Mouse (Mus musculus): ENCODE data around the gene Cmtm7. TPM values are rescaled to one million over a fixed set of nuclear protein-coding genes. Genes with fewer than 3 reads are reported as not detected.

The Cmtm7 gene
- polyA plus RNA-seq, 1 experiment from 2014 or later, result 37.0 TPM

DNA sequence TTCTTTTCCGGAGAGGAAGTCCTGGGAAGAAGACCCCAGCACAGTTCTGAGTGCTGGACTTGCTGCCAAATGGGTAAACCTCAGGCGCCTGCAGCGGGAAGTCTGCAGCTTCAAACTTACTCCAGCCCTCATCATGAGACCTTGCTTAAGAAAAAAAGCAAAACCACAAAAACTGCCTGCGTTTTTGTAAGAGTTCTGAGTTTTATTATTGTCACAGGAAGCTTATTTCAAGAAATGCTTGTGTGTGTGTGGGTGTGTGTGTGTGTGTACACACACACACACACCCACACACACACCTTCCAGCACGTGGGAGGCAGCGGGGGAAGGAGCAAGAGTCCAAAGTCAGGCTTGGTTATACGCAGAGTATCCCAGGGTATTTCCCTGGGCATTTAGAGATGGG, 23.4 kb downstream of the Cmtm7 start:
- no peaks in the 10 kb centered on the region for H3K9me3 ChIP-seq
- H3K27ac ChIP-seq, result no peak overlapping the region
- H3K4me1 ChIP-seq, result peaks cover 1% of the 10 kb centered on the region
- no peak overlapping the region for H3K9ac ChIP-seq
- no peaks in the 10 kb centered on the region for H3K27me3 ChIP-seq (replicated peaks)
- no peak overlapping the region for H3K4me2 ChIP-seq (replicated peaks)
- WGBS, result 87% methylated on average over 7 of the region's 7 CpGs
- peaks cover 16% of the 10 kb centered on the region; the same call in 1 of the 2 replicates for H3K36me3 ChIP-seq
- ATAC-seq (ENCODE audit: low FRiP score, low read depth), result no peak
- H3K4me3 ChIP-seq, result no peak overlapping the region

GRCm38 (mm10) chr9:114752863-114753484, 28.7 kb downstream of the Cmtm7 start:
- Histone ChIP-seq H3K4me3 (peak overlapping the region; percentile 39), H3K36me3 (peaks cover 10% of the 10 kb centered on the region), H3K27me3 (replicated peaks) (no peaks in the 10 kb centered on the region), H3K4me1 (peaks cover 6% of the 10 kb centered on the region), H3K9me3 (no peaks in the 10 kb centered on the region), H3K4me2 (replicated peaks) (peak overlapping the region; percentile 79), H3K27ac (peak overlapping the region; percentile 59; the same call in 1 of the 2 replicates), H3K9ac (peak overlapping the region; percentile 54)
- 5% methylated on average over 36 of the region's 36 CpGs for WGBS
- ATAC-seq (ENCODE audit: low FRiP score, low read depth), result peak; percentile 92

DNA sequence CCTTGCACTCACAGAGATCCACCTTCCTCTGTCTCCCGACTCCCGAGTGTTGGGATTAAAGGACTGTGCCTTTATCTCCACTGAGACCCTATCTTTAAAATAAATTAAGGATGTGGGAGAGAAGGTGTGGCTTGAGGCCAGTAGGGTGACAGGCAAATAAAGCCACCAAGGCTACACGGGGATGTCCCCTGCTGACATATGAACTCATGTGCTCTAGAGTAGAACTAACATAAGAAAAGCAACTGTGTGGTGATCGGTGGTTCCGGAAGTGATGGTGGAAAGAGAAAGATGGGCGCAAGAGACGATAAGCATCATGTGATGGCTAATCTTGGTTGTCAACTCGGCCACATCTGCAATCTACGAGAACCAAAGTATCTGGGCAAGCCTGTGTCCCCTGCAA, 29.3 kb downstream of the Cmtm7 start:
- 75% methylated on average over 9 of the region's 9 CpGs for WGBS
- Histone ChIP-seq H3K27me3 (replicated peaks) (no peaks in the 10 kb centered on the region), H3K9ac (no peak overlapping the region), H3K36me3 (peaks cover 17% of the 10 kb centered on the region), H3K4me2 (replicated peaks) (peak overlapping the region; percentile 79), H3K4me1 (peaks cover 6% of the 10 kb centered on the region), H3K9me3 (no peaks in the 10 kb centered on the region), H3K27ac (no peak overlapping the region), H3K4me3 (no peak overlapping the region)
- ATAC-seq (ENCODE audit: low FRiP score, low read depth), result peak; percentile 19; the same call in 1 of the 2 replicates

DNA sequence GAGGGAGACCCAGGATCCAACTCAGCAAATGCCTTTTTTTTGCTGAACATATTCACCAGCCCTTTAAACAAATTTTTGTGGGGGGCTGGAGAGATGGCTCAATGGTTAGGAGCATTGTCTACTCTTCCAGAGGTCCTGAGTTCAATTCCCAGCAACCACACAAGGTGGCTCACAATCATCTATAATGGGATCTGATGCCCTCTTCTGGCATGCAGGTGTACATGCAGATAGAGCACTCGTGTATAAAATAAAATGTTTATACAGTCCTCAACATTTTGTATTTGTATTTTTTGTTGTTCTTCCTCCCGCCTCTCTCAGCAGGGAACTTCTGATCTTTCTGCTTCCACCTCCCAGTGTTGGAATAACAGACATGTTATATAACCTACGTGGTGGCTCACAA, 30.1 kb downstream of the Cmtm7 start:
- H3K27ac ChIP-seq, result no peak overlapping the region
- WGBS, result 82% methylated on average over 3 of the region's 3 CpGs
- H3K4me2 ChIP-seq (replicated peaks), result no peak overlapping the region
- no peak for ATAC-seq (ENCODE audit: low FRiP score, low read depth)
- H3K9me3 ChIP-seq, result no peaks in the 10 kb centered on the region
- peaks cover 6% of the 10 kb centered on the region for H3K4me1 ChIP-seq
- no peaks in the 10 kb centered on the region for H3K27me3 ChIP-seq (replicated peaks)
- no peak overlapping the region for H3K9ac ChIP-seq
- H3K36me3 ChIP-seq, result peaks cover 18% of the 10 kb centered on the region
- no peak overlapping the region for H3K4me3 ChIP-seq

DNA sequence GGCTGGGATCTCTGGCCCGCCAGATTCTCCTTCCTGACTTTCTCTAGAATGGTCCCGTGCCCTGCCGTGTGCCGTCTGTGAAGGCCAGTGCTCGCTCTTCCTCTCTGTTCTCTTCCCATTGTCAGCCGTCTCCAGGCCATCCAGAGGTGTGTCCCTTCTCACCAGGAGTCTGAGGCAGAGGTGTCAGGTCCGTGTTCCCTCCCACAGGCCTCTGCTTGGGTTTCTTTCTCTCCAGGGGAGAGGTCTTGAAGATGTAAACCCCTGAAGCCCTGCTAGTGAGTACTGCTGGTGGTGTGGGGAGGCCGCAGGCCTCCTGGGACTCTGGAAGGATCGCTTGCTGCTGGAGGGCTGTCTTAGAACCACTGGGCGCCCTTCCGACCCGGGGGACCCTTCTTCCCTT, 34.2 kb downstream of the Cmtm7 start:
- Histone ChIP-seq H3K4me3 (no peak overlapping the region), H3K36me3 (peaks cover 19% of the 10 kb centered on the region), H3K4me1 (no peaks in the 10 kb centered on the region), H3K4me2 (replicated peaks) (no peak overlapping the region), H3K27ac (no peak overlapping the region), H3K27me3 (replicated peaks) (no peaks in the 10 kb centered on the region), H3K9me3 (no peaks in the 10 kb centered on the region), H3K9ac (no peak overlapping the region)
- 85% methylated on average over 12 of the region's 12 CpGs for WGBS
- ATAC-seq (ENCODE audit: low FRiP score, low read depth), result no peak

DNA sequence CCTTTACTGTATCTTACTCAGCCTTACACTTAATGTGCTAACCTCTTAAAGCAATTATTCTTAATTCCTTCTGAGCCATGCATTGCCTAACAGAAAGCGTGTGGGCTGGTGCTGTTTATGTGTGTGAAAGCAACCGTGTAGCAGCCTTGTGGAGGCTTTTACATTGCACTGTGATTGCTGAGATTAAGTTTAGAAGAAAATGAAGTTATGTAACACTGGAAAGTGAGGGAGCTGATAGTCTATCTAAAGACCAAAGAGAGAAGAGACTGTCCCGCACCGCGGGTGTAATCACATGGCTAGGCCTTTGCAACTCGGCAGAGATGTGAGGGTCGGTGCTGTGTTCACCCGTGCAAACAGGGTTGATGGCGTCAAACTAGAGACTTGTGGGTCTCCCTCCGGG, 34.6 kb downstream of the Cmtm7 start:
- H3K9ac ChIP-seq, result no peak overlapping the region
- no peaks in the 10 kb centered on the region for H3K4me1 ChIP-seq
- no peak overlapping the region for H3K4me3 ChIP-seq
- no peak for ATAC-seq (ENCODE audit: low FRiP score, low read depth)
- peaks cover 19% of the 10 kb centered on the region for H3K36me3 ChIP-seq
- WGBS, result 86% methylated on average over 10 of the region's 10 CpGs
- H3K4me2 ChIP-seq (replicated peaks), result no peak overlapping the region
- H3K27ac ChIP-seq, result no peak overlapping the region
- H3K27me3 ChIP-seq (replicated peaks), result no peaks in the 10 kb centered on the region
- no peaks in the 10 kb centered on the region for H3K9me3 ChIP-seq

GRCm38 (mm10) chr9:114745654-114746053, 36.0 kb downstream of the Cmtm7 start:
- Histone ChIP-seq H3K4me1 (no peaks in the 10 kb centered on the region), H3K36me3 (peaks cover 19% of the 10 kb centered on the region), H3K9ac (no peak overlapping the region), H3K27me3 (replicated peaks) (no peaks in the 10 kb centered on the region), H3K9me3 (no peaks in the 10 kb centered on the region), H3K4me2 (replicated peaks) (no peak overlapping the region), H3K4me3 (no peak overlapping the region), H3K27ac (no peak overlapping the region)
- 81% methylated on average over 4 of the region's 4 CpGs for WGBS
- ATAC-seq (ENCODE audit: low FRiP score, low read depth), result no peak

DNA sequence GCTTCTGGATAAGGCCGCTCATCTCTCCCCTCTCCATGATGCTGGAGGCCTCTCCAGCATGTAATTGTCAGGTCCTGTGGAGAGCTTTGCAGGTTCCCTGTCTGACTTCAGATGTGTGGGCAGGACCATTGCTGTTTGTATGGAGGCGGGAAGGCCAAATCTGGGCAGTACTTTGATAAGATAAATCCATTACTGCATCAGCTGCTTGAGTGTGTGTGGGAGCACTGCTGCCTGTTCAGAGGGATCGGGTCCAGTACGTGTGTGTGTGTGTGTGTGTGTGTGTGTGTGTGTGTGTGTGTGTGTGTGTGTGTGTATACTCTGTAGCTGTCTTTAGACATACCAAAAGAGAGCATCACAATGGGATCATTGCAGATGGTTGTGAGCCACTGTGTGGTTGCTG, 36.5 kb downstream of the Cmtm7 start:
- Histone ChIP-seq H3K9ac (no peak overlapping the region), H3K36me3 (peaks cover 18% of the 10 kb centered on the region), H3K27me3 (replicated peaks) (no peaks in the 10 kb centered on the region), H3K4me1 (no peaks in the 10 kb centered on the region), H3K4me3 (no peak overlapping the region), H3K4me2 (replicated peaks) (no peak overlapping the region), H3K9me3 (no peaks in the 10 kb centered on the region), H3K27ac (no peak overlapping the region)
- WGBS, result 86% methylated on average over 4 of the region's 4 CpGs
- no peak for ATAC-seq (ENCODE audit: low FRiP score, low read depth)

DNA sequence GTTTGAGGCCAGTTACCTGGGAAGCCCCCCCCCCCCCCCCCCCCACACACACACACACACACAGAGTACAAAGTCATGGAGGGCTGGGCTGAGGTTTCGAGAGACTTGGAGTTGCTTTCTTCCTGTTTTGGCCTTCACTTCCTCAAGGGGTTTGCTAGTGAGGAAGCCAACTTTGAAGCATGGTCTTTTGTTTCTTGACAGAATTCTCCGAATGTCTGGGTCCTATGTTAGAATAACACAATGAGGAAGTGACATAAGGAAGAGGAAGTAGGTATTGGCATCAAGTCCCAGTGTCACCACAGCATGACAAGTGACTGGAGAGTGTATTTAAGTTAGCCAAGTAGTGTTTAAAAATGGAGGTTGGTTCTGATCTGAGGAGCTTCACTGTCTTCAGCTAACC, 38.9 kb downstream of the Cmtm7 start:
- Histone ChIP-seq H3K9ac (no peak overlapping the region), H3K4me2 (replicated peaks) (no peak overlapping the region), H3K4me3 (no peak overlapping the region), H3K4me1 (no peaks in the 10 kb centered on the region), H3K36me3 (peaks cover 16% of the 10 kb centered on the region), H3K27ac (no peak overlapping the region), H3K27me3 (replicated peaks) (no peaks in the 10 kb centered on the region), H3K9me3 (no peaks in the 10 kb centered on the region)
- ATAC-seq (ENCODE audit: low FRiP score, low read depth), result no peak
- WGBS, result 84% methylated on average over 2 of the region's 2 CpGs

GRCm38 (mm10) chr9:114740336-114740735, 41.3 kb downstream of the Cmtm7 start:
- WGBS, result 94% methylated on average over 9 of the region's 9 CpGs
- H3K4me1 ChIP-seq, result no peaks in the 10 kb centered on the region

DNA sequence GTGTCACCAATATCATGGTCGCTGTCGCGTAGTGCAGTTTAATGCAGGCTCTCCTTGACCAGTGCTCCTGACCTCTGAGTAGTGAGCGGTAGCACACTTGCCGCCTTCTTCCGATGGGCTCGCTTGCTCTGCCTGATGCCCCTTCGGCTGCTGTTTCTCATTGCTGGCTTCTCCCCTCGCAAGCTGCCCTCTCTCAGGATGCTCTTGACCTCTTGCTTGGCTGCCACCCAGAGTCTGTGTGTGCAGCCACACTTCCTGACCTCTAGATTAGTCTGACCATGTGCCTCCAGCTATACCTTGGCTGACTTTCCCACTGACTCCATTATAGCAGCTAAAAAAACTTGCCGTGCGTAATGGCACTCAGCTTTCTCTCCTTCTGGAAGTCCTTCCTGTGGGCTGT, 45.2 kb downstream of the Cmtm7 start:
- H3K4me2 ChIP-seq (replicated peaks), result no peak overlapping the region
- no peak for ATAC-seq (ENCODE audit: low FRiP score, low read depth)
- peaks cover 4% of the 10 kb centered on the region; the same call in 1 of the 2 replicates for H3K36me3 ChIP-seq
- H3K4me3 ChIP-seq, result no peak overlapping the region
- peaks cover 15% of the 10 kb centered on the region for H3K4me1 ChIP-seq
- H3K27me3 ChIP-seq (replicated peaks), result no peaks in the 10 kb centered on the region
- H3K9ac ChIP-seq, result no peak overlapping the region
- 72% methylated on average over 11 of the region's 11 CpGs for WGBS
- H3K9me3 ChIP-seq, result no peaks in the 10 kb centered on the region
- no peak overlapping the region for H3K27ac ChIP-seq

More at GRCm38 (mm10) chr9:114740336-114740735, 41.3 kb downstream of the Cmtm7 start:
- Histone ChIP-seq H3K27me3 (replicated peaks) (no peaks in the 10 kb centered on the region), H3K9me3 (no peaks in the 10 kb centered on the region), H3K36me3 (peaks cover 6% of the 10 kb centered on the region; the same call in 1 of the 2 replicates), H3K4me3 (no peak overlapping the region), H3K4me2 (replicated peaks) (no peak overlapping the region), H3K9ac (no peak overlapping the region), H3K27ac (no peak overlapping the region)
- no peak for ATAC-seq (ENCODE audit: low FRiP score, low read depth)

DNA sequence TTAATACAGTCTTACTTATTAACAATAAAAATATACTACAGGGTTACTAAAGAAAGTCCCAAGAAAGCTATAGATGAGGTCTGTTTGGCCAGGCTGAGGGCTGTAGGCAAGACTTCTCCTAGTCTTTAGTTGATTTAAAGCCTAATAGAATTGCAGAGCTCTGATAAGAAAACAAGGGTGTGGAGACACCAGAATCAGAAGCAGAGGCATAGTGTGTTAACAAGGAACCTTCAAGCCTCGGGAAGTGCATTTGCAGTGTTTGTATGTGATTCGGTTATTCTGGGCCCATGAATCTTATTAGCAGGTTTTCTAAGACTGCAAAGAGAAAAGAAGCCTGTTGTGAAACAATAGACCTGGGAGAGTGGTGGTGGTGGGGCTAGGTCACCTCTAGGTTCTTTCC, 48.4 kb downstream of the Cmtm7 start:
- Histone ChIP-seq H3K27me3 (replicated peaks) (no peaks in the 10 kb centered on the region), H3K4me3 (no peak overlapping the region), H3K9me3 (no peaks in the 10 kb centered on the region), H3K4me1 (peaks cover 15% of the 10 kb centered on the region), H3K9ac (no peak overlapping the region), H3K4me2 (replicated peaks) (no peak overlapping the region), H3K27ac (no peak overlapping the region), H3K36me3 (peaks cover 4% of the 10 kb centered on the region; the same call in 1 of the 2 replicates)
- ATAC-seq (ENCODE audit: low FRiP score, low read depth), result no peak
- WGBS, result 79% methylated on average over 2 of the region's 2 CpGs

Measured in neural tube, embryonic 12.5 days (tissue).